Mouse (Mus musculus): ENCODE data around the gene Tmem143. TPM values are rescaled to one million over a fixed set of nuclear protein-coding genes. Genes with fewer than 3 reads are reported as not detected.

The Tmem143 gene
- polyA plus RNA-seq, 1 experiment from 2014 or later, result 5.1 TPM

- Histone ChIP-seq H3K27ac (replicated peaks) (peak overlapping the region; percentile 90), H3K27me3 (no peaks in the 10 kb centered on the region), H3K4me1 (replicated peaks) (peaks cover 27% of the 10 kb centered on the region), H3K4me3 (peak overlapping the region; percentile 28; the same call in 1 of the 2 replicates), H3K9me3 (no peaks in the 10 kb centered on the region), H3K36me3 (no peaks in the 10 kb centered on the region), H3K4me2 (peak overlapping the region; percentile 55), H3K9ac (peak overlapping the region; percentile 69)
- 28% methylated on average over 13 of the region's 13 CpGs for WGBS
- peak; percentile 4; the same call in 1 of the 2 replicates for ATAC-seq (ENCODE audit: low read depth)
Observed at GRCm38 (mm10) chr7:45917004-45917704, 20.4 kb downstream of the Tmem143 start.

GRCm38 (mm10) chr7:45917926-45918325 lies 21.2 kb downstream of the Tmem143 start:
- ATAC-seq (ENCODE audit: low read depth), result no peak
- H3K27ac ChIP-seq (replicated peaks), result peak overlapping the region; percentile 90; the same call in 1 of the 2 replicates
- peak overlapping the region; percentile 69 for H3K9ac ChIP-seq
- 91% methylated on average over 15 of the region's 15 CpGs for WGBS
- no peaks in the 10 kb centered on the region for H3K27me3 ChIP-seq
- H3K9me3 ChIP-seq, result no peaks in the 10 kb centered on the region
- H3K4me2 ChIP-seq, result no peak overlapping the region
- peaks cover 34% of the 10 kb centered on the region for H3K4me1 ChIP-seq (replicated peaks)
- H3K36me3 ChIP-seq, result no peaks in the 10 kb centered on the region
- no peak overlapping the region for H3K4me3 ChIP-seq

- no peaks in the 10 kb centered on the region for H3K27me3 ChIP-seq
- no peak overlapping the region for H3K27ac ChIP-seq (replicated peaks)
- no peak for ATAC-seq (ENCODE audit: low read depth)
- H3K36me3 ChIP-seq, result no peaks in the 10 kb centered on the region
- 64% methylated on average over 14 of the region's 14 CpGs for WGBS
- 0 out of 2 replicates have a peak overlapping the region, but pooled peaks have one; percentile 44 for H3K4me2 ChIP-seq
- no peak overlapping the region for H3K9ac ChIP-seq
- H3K9me3 ChIP-seq, result no peaks in the 10 kb centered on the region
- H3K4me1 ChIP-seq (replicated peaks), result peaks cover 37% of the 10 kb centered on the region
- H3K4me3 ChIP-seq, result no peak overlapping the region
Observed at GRCm38 (mm10) chr7:45919083-45919671, 22.4 kb downstream of the Tmem143 start.

- ATAC-seq (ENCODE audit: low read depth), result no peak
- Histone ChIP-seq H3K27ac (replicated peaks) (no peak overlapping the region), H3K4me1 (replicated peaks) (peaks cover 37% of the 10 kb centered on the region), H3K4me3 (peak overlapping the region; percentile 32; the same call in 1 of the 2 replicates), H3K36me3 (no peaks in the 10 kb centered on the region), H3K9ac (0 out of 2 replicates have a peak overlapping the region, but pooled peaks have one; percentile 50), H3K27me3 (no peaks in the 10 kb centered on the region), H3K4me2 (peak overlapping the region; percentile 44), H3K9me3 (no peaks in the 10 kb centered on the region)
- 81% methylated on average over 4 of the region's 4 CpGs for WGBS
Observed at GRCm38 (mm10) chr7:45919761-45920160, 23.0 kb downstream of the Tmem143 start.

GRCm38 (mm10) chr7:45920583-45921241 lies 24.0 kb downstream of the Tmem143 start:
- ATAC-seq (ENCODE audit: low read depth), result no peak
- H3K27ac ChIP-seq (replicated peaks), result no peak overlapping the region
- peaks cover 37% of the 10 kb centered on the region for H3K4me1 ChIP-seq (replicated peaks)
- 52% methylated on average over 9 of the region's 9 CpGs for WGBS
- H3K4me2 ChIP-seq, result peak overlapping the region; percentile 44
- no peaks in the 10 kb centered on the region for H3K36me3 ChIP-seq
- peak overlapping the region; percentile 32 for H3K4me3 ChIP-seq
- no peaks in the 10 kb centered on the region for H3K27me3 ChIP-seq
- no peaks in the 10 kb centered on the region for H3K9me3 ChIP-seq
- peak overlapping the region; percentile 50 for H3K9ac ChIP-seq

DNA sequence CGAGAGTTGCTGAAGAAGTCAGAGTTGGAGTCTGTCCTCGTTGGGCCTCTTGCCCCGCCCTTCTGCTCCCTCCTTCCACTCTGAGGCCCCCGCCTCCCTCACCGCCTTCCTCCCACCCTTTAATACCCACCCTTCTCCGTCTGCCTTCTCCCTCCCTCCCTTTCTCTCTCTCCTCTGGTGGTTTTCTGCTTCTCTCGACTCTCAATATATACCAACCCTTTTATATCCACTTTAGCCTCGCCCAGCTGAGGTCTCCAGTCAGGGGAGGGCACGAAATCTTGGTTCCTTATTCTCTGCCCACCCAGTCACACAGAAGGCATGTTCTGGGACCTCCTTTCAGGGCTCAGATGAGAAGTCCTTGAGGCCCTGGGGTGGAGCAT lies 24.5 kb downstream of the Tmem143 start, which contains the start of gene Emp3:
Gene Emp3 (minus strand): TSS at position 163 of the 380 bp plus-strand sequence.
- Histone ChIP-seq H3K4me2 (peak within 1 kb of the TSS; percentile 54), H3K27me3 (no peaks in the 10 kb centered on the region), H3K27ac (replicated peaks) (peak within 1 kb of the TSS; percentile 86), H3K4me3 (peak within 1 kb of the TSS; percentile 32), H3K4me1 (replicated peaks) (peaks cover 32% of the 10 kb centered on the region), H3K9me3 (no peaks in the 10 kb centered on the region), H3K36me3 (no peaks in the 10 kb centered on the region), H3K9ac (peak within 1 kb of the TSS; percentile 50)
- ATAC-seq (ENCODE audit: low read depth), result no peak
- WGBS, result 42% methylated on average over 9 of the region's 9 CpGs

- Histone ChIP-seq H3K4me2 (peak overlapping the region; percentile 54), H3K27me3 (peaks cover 3% of the 10 kb centered on the region; the same call in 1 of the 2 replicates), H3K27ac (replicated peaks) (peak overlapping the region; percentile 86), H3K9ac (no peak overlapping the region), H3K4me1 (replicated peaks) (peaks cover 24% of the 10 kb centered on the region), H3K36me3 (no peaks in the 10 kb centered on the region), H3K9me3 (no peaks in the 10 kb centered on the region), H3K4me3 (no peak overlapping the region)
- ATAC-seq (ENCODE audit: low read depth), result no peak
- WGBS, result 85% methylated on average over 12 of the region's 12 CpGs
Observed at GRCm38 (mm10) chr7:45921950-45922600, 25.3 kb downstream of the Tmem143 start.

- peak; percentile 93 for ATAC-seq (ENCODE audit: low read depth)
- no peaks in the 10 kb centered on the region for H3K36me3 ChIP-seq
- peaks cover 15% of the 10 kb centered on the region for H3K4me1 ChIP-seq (replicated peaks)
- WGBS, result under 1% methylated on average over 37 of the region's 37 CpGs
- H3K4me3 ChIP-seq, result peak overlapping the region; percentile 44
- H3K9me3 ChIP-seq, result no peaks in the 10 kb centered on the region
- H3K27ac ChIP-seq (replicated peaks), result peak overlapping the region; percentile 86
- H3K4me2 ChIP-seq, result peak overlapping the region; percentile 54
- H3K9ac ChIP-seq, result peak overlapping the region; percentile 60
- peaks cover 14% of the 10 kb centered on the region for H3K27me3 ChIP-seq
Observed at GRCm38 (mm10) chr7:45922928-45923761, 26.4 kb downstream of the Tmem143 start.

GRCm38 (mm10) chr7:45923762-45924428 lies 27.2 kb downstream of the Tmem143 start, which contains the start of gene Ccdc114:
Gene Ccdc114 (plus strand): TSS chr7:45924072.
- peak within 1 kb of the TSS; percentile 60 for H3K9ac ChIP-seq
- peak within 1 kb of the TSS; percentile 54 for H3K4me2 ChIP-seq
- WGBS, result 4% methylated on average over 24 of the region's 24 CpGs
- H3K27me3 ChIP-seq, result peaks cover 17% of the 10 kb centered on the region
- H3K9me3 ChIP-seq, result no peaks in the 10 kb centered on the region
- peak within 1 kb of the TSS; percentile 44 for H3K4me3 ChIP-seq
- peak; percentile 55 for ATAC-seq (ENCODE audit: low read depth)
- H3K4me1 ChIP-seq (replicated peaks), result peaks cover 15% of the 10 kb centered on the region
- no peaks in the 10 kb centered on the region for H3K36me3 ChIP-seq
- H3K27ac ChIP-seq (replicated peaks), result peak within 1 kb of the TSS; percentile 86

GRCm38 (mm10) chr7:45924429-45924816 lies 27.7 kb downstream of the Tmem143 start:
- Histone ChIP-seq H3K9ac (peak overlapping the region; percentile 43; the same call in 1 of the 2 replicates), H3K4me2 (peak overlapping the region; percentile 54), H3K36me3 (no peaks in the 10 kb centered on the region), H3K9me3 (no peaks in the 10 kb centered on the region), H3K4me3 (peak overlapping the region; percentile 44), H3K27me3 (peaks cover 22% of the 10 kb centered on the region), H3K4me1 (replicated peaks) (peaks cover 15% of the 10 kb centered on the region), H3K27ac (replicated peaks) (no peak overlapping the region)
- ATAC-seq (ENCODE audit: low read depth), result no peak
- WGBS, result 15% methylated on average over 14 of the region's 14 CpGs
